In the genomic region with DNA sequence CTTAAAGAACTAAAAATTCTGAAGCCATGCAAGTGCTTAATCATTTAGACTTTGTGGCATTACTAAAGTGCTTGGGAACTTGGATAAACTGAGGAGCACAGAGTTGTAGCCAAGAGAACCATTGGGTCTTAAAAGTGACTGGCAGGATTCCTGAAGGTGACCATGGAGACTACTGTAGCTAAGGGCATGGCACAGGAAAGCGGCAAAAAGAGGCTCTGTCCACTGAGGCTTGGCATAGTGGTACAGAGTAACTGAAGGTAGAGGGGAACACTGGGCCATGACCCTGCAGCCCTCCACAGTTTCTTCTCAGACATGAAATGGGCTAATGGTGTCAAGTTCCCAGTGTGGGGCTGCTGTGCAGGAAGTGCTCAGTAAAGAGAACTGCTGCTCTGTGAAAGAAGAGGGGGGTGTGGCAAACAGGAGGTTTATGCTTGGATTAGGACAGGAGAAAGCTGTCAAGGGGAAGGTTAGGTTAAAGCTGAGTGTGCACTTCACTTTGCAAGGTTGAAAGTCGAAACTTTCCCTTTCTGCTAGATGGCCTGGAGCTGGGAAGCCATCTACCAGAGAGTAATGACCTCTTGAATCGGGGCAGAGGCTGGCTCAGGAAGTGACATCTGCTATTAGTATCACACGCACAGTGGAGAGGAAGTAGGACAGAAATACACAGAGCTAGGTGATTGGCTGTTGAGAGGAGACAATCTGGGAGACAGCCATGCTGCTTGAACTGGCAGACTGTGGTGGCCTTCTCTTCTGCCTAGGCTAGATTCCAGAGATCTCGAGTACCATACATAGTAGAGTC, we compare ENCODE assay signal across 10 mouse cellular contexts. TPM values are rescaled to one million over a fixed set of nuclear protein-coding genes. Genes with fewer than 3 reads are reported as not detected.
DNase-seq lines count a peak whose midpoint lies in the region; ATAC-seq and TF ChIP-seq lines count a peak whose summit lies in the region.
"Had no signal": no experiment of that assay in that cellular context is flagged by ENCODE, and none has a peak within 500 bp of the region (broad histone marks: within the 10 kb centered on the region; RNA-seq: fewer than 3 reads in every experiment).

No protein-coding gene starts in this region.

- no peaks in the 10 kb centered on the region for H3K27me3 ChIP-seq in hindbrain, embryonic 16.5 days (replicated peaks; ENCODE audit: control insufficient read depth, insufficient read depth, low read length)
- H3K27me3 ChIP-seq in hindbrain, embryonic 13.5 days = no peaks in the 10 kb centered on the region
- H3K27me3 ChIP-seq in G1E (ENCODE audit: insufficient read depth, low read length) = no peaks in the 10 kb centered on the region
- no peaks in the 10 kb centered on the region for H3K27me3 ChIP-seq in forebrain, embryonic 12.5 days
- H3K27me3 ChIP-seq: neural tube, embryonic 13.5 days; Patski had no signal

- no peak overlapping the region for H3K9ac ChIP-seq in hindbrain, embryonic 16.5 days (ENCODE audit: low read depth, low read length)
- no peak overlapping the region for H3K9ac ChIP-seq in hindbrain, embryonic 13.5 days
- no peak overlapping the region for H3K9ac ChIP-seq in forebrain, embryonic 12.5 days
- H3K9ac ChIP-seq: neural tube, embryonic 13.5 days had no signal

- no peak for DNase-seq in G1E (ENCODE audit: low spot score)
- peak; percentile 9 for DNase-seq in mesoderm, embryonic 11.5 days (ENCODE audit: low read depth, low spot score)
- no peak for DNase-seq in urinary bladder, postnatal 36 days (ENCODE audit: low spot score in 2 of 2)
- no peak for DNase-seq in left cerebral cortex, postnatal 25 days (ENCODE audit: low spot score in 2 of 2)

- H3K36me3 ChIP-seq in hindbrain, embryonic 16.5 days (ENCODE audit: control insufficient read depth, insufficient read depth, low read length) = 0 out of 2 replicates have a peak, but pooled peaks cover 5% of the 10 kb centered on the region
- H3K36me3 ChIP-seq in hindbrain, embryonic 13.5 days = peaks cover 17% of the 10 kb centered on the region
- peaks cover 57% of the 10 kb centered on the region for H3K36me3 ChIP-seq in G1E (replicated peaks)
- peaks cover 16% of the 10 kb centered on the region for H3K36me3 ChIP-seq in forebrain, embryonic 12.5 days (replicated peaks)

- 74% methylated on average over 5 of the region's 5 CpGs for WGBS in hindbrain, embryonic 16.5 days
- WGBS in hindbrain, embryonic 13.5 days = 77% methylated on average over 5 of the region's 5 CpGs
- 71% methylated on average over 5 of the region's 5 CpGs for WGBS in forebrain, embryonic 12.5 days

- H3K27ac ChIP-seq in hindbrain, embryonic 16.5 days (ENCODE audit: low read depth, low read length) = no peak overlapping the region
- no peak overlapping the region for H3K27ac ChIP-seq in hindbrain, embryonic 13.5 days
- no peak overlapping the region for H3K27ac ChIP-seq in forebrain, embryonic 12.5 days
- H3K27ac ChIP-seq: neural tube, embryonic 13.5 days had no signal

- no peak for TF ChIP-seq CTCF in G1E (IDR thresholded peaks at IDR 0.05; ENCODE audit: low read depth, low read length)

- H3K4me2 ChIP-seq in hindbrain, embryonic 16.5 days (ENCODE audit: low read length) = no peak overlapping the region
- H3K4me2 ChIP-seq in hindbrain, embryonic 13.5 days = no peak overlapping the region
- H3K4me2 ChIP-seq in forebrain, embryonic 12.5 days = no peak overlapping the region
- H3K4me2 ChIP-seq: neural tube, embryonic 13.5 days had no signal

- peak; percentile 63; the same call in 1 of the 2 replicates for ATAC-seq in hindbrain, embryonic 16.5 days
- ATAC-seq in hindbrain, embryonic 13.5 days (ENCODE audit: low FRiP score) = no peak
- peak; percentile 36; the same call in 1 of the 2 replicates for ATAC-seq in G1E (ENCODE audit: extremely low read depth, insufficient number of reproducible peaks, low FRiP score, poor library complexity, severe bottlenecking)
- peak; percentile 43 for ATAC-seq in inflammation-experienced regulatory T-cells, adult 6 months
- ATAC-seq in forebrain, embryonic 12.5 days (ENCODE audit: low FRiP score) = no peak
- ATAC-seq: Patski had no signal

- H3K4me3 ChIP-seq in hindbrain, embryonic 16.5 days (ENCODE audit: low read length) = no peak overlapping the region
- H3K4me3 ChIP-seq in hindbrain, embryonic 13.5 days = no peak overlapping the region
- no peak overlapping the region for H3K4me3 ChIP-seq in G1E (ENCODE audit: low read depth, low read length)
- H3K4me3 ChIP-seq in forebrain, embryonic 12.5 days (replicated peaks) = no peak overlapping the region
- H3K4me3 ChIP-seq: neural tube, embryonic 13.5 days had no signal

- H3K4me1 ChIP-seq in hindbrain, embryonic 16.5 days (ENCODE audit: control insufficient read depth, insufficient read depth, low read depth, low read length) = no peaks in the 10 kb centered on the region
- H3K4me1 ChIP-seq in hindbrain, embryonic 13.5 days (replicated peaks) = peaks cover 12% of the 10 kb centered on the region; the same call in 1 of the 2 replicates
- H3K4me1 ChIP-seq in G1E (ENCODE audit: insufficient read depth, low read depth, low read length) = peaks cover 32% of the 10 kb centered on the region
- H3K4me1 ChIP-seq in forebrain, embryonic 12.5 days = no peaks in the 10 kb centered on the region

- no peaks in the 10 kb centered on the region for H3K9me3 ChIP-seq in hindbrain, embryonic 16.5 days (ENCODE audit: control insufficient read depth, low read length)
- no peaks in the 10 kb centered on the region for H3K9me3 ChIP-seq in hindbrain, embryonic 13.5 days
- no peaks in the 10 kb centered on the region for H3K9me3 ChIP-seq in G1E (replicated peaks)
- H3K9me3 ChIP-seq in forebrain, embryonic 12.5 days = no peaks in the 10 kb centered on the region
- H3K9me3 ChIP-seq: neural tube, embryonic 13.5 days had no signal

- intact Hi-C loops in left cerebral cortex, postnatal 25 days (cut with DNase I) = no loop called here

RNA-seq across cellular contexts. Expression of a gene that starts 38.1 kb away (rescaled TPM):
- polyA plus RNA-seq in hindbrain, embryonic 16.5 days (2015; fragmentation: Nextera tagmentation; extraction: Ambion mirVana) = 23.0 TPM in 2 replicates
- 26.0 and 26.3 TPM in 2 replicates for polyA plus RNA-seq in hindbrain, embryonic 13.5 days (2015; fragmentation: Nextera tagmentation; extraction: Ambion mirVana)
- total RNA-seq in G1E (2014; fragmentation: Nextera tagmentation) (28.5 and 36.9 TPM in 2 replicates), G1E (2017) (47.1 and 47.7 TPM in 2 replicates)
- polyA plus RNA-seq in G1E (2012) = 8.1 and 16.4 TPM in 2 replicates
- polyA plus RNA-seq in inflammation-experienced regulatory T-cells, adult 6 months (2017; shearing (Covaris generic)) = 10 to 100 TPM; 24.8 to 34.0 (median 33.4) TPM
- polyA plus RNA-seq in forebrain, embryonic 12.5 days (2016; fragmentation: Nextera tagmentation; extraction: Ambion mirVana) = 28.2 and 33.5 TPM in 2 replicates
- total RNA-seq in left cerebral cortex, postnatal 25 days (2021) = 10 to 100 TPM; 38.8 to 44.3 TPM

Comparison
In these comparisons a context has a peak if more than half of its experiments do, and no peak if none do; other contexts are left out.
1. ATAC-seq: peak in hindbrain, embryonic 16.5 days (single experiment), G1E (single experiment) and inflammation-experienced regulatory T-cells, adult 6 months (single experiment); none in hindbrain, embryonic 13.5 days (single experiment) and forebrain, embryonic 12.5 days (single experiment).